Mouse (Mus musculus) adrenal gland, adult 18-20 months (tissue): ENCODE data around the gene Hcn4. TPM values are rescaled to one million over a fixed set of nuclear protein-coding genes. Genes with fewer than 3 reads are reported as not detected.

Source experiments
- DNase-seq, 2 experiments: peaks; one replicate each; pipeline ENCODE4 v3.0.0; 2021 to 2022; ENCODE audit warnings: low spot score in 2 of 2
- total RNA-seq, 2 experiments: library from RNA; stranded (reverse); gene quantifications; 1 replicate in 1 of 2; 2 replicates in 1 of 2; pipeline ENCODE4 v1.2.3; 2021

The Hcn4 gene
- total RNA-seq, 2 experiments from 2014 or later = 0.53 to 0.83 TPM

- no peak for DNase-seq
These were observed 24.5 kb downstream of the Hcn4 start for GRCm38 (mm10) chr9:58847676-58848075.

GRCm38 (mm10) chr9:58849576-58850315 lies 26.5 kb downstream of the Hcn4 start:
- no peak for DNase-seq

GRCm38 (mm10) chr9:58854931-58855330 lies 31.7 kb downstream of the Hcn4 start:
- DNase-seq = no peak

GRCm38 (mm10) chr9:58859080-58859635 lies 35.9 kb downstream of the Hcn4 start:
- no peak for DNase-seq

GRCm38 (mm10) chr9:58863826-58864225 lies 40.6 kb downstream of the Hcn4 start:
- DNase-seq = no peak

GRCm38 (mm10) chr9:58871141-58871540 lies 47.9 kb downstream of the Hcn4 start:
- no peak for DNase-seq

GRCm38 (mm10) chr9:58873541-58874324 lies 50.5 kb downstream of the Hcn4 start:
- DNase-seq = peak; percentile 45 to 48

- no peak for DNase-seq
These were observed 51.1 kb downstream of the Hcn4 start for GRCm38 (mm10) chr9:58874354-58874753.

- no peak for DNase-seq
These were observed 52.2 kb downstream of the Hcn4 start for GRCm38 (mm10) chr9:58875439-58875838.

- no peak for DNase-seq
These were observed 53.9 kb downstream of the Hcn4 start for GRCm38 (mm10) chr9:58876946-58877625.

- DNase-seq = no peak
These were observed 56.6 kb downstream of the Hcn4 start for GRCm38 (mm10) chr9:58879836-58880235.

- DNase-seq = no peak
These were observed 59.5 kb downstream of the Hcn4 start for GRCm38 (mm10) chr9:58882686-58883085.

GRCm38 (mm10) chr9:58889782-58890448 lies 66.7 kb downstream of the Hcn4 start:
- DNase-seq = no peak

- no peak for DNase-seq
These were observed 67.7 kb downstream of the Hcn4 start for GRCm38 (mm10) chr9:58890893-58891292.

GRCm38 (mm10) chr9:58891840-58892640 lies 68.8 kb downstream of the Hcn4 start:
- no peak for DNase-seq

- DNase-seq = no peak
These were observed 76.4 kb downstream of the Hcn4 start for GRCm38 (mm10) chr9:58899602-58900001.

GRCm38 (mm10) chr9:58902869-58903585 lies 79.8 kb downstream of the Hcn4 start:
- DNase-seq = peak; percentile 34 to 41
